Mouse (Mus musculus) ovary, adult 18-20 months (tissue): ENCODE measurements around the gene Clec4b1.
"Not testable (repeated sequence)": the region's sequence is repeated elsewhere in the genome, so short reads cannot be mapped to it uniquely, and the experiment has no call there.

Experiments
- DNase-seq: peaks from one replicate; pipeline ENCODE4 v3.0.0; 2022; ENCODE audit warnings: low spot score, mixed read lengths

Gene Clec4b1

DNA sequence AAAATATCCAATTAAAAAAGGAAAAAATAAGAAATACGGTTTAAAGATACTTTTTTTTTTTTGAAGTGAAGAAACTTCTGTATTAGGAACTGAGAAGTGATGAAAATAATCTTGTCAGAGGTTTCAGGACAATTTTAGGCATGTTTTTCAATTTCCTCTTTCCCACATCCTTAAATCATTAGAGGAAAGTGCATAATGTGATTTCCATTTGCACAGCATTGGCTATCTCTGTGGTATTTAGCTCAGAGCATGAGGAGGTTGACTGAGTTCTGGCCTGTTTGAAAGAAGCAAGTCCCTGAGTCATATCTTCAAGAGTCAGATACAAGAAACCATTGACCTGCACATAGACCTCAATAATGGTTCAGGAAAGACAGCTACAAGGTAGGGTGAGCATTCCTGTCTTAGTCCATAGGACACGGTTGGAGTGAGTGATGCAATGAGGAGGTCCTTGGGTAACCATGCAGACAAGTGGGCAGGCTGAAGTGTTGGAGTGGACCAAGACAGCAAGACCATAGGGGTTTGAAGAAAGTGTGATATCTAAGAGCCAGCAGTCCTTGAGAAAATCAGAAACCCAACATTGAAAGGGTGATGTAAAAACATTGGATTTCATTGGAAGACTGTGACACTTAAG lies at the start of gene Clec4b1:
TSS of gene Clec4b1 (plus strand) at position 221 of the 631 bp plus-strand sequence.
- DNase-seq, result no peak

DNA sequence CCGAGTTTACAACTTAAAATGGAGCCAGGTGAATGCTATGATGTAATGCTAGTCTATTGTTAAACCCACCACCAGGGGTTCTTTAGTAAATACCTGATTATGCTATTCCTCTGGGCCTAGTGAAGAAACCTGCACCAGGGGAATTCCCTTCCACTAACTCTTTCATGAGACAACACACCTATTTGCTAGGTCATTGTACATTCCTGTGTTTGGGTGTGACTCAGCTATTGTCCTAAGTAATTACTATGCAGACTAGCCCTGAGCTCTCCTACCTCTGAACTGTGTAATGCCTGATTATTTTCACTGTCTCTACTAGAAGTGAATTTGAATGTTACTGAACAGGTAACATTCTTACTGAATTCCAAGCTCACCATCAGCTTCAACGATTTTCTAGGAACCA lies 45.1 kb upstream of the Clec4b1 start:
- not testable (repeated sequence) for DNase-seq

DNA sequence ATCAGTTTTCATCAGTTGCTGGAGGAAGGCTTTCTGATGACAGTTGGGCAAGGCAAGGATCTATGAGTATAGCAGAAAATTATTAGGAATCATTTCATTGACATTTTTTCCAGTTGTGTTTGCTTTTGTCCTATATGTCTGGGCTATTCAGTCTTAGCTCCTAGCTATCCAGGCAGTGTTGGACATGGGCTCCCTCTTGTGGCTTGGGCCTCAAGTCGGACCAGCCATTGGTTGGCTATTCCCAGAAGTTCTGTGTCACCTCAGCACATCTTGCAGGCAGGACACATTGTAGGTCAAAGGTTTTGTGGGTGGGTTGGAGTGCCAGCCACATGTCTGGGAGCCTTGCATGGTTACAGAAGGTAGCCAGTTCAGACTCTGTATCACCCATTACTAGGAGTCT lies 44.2 kb upstream of the Clec4b1 start:
- no peak for DNase-seq

DNA sequence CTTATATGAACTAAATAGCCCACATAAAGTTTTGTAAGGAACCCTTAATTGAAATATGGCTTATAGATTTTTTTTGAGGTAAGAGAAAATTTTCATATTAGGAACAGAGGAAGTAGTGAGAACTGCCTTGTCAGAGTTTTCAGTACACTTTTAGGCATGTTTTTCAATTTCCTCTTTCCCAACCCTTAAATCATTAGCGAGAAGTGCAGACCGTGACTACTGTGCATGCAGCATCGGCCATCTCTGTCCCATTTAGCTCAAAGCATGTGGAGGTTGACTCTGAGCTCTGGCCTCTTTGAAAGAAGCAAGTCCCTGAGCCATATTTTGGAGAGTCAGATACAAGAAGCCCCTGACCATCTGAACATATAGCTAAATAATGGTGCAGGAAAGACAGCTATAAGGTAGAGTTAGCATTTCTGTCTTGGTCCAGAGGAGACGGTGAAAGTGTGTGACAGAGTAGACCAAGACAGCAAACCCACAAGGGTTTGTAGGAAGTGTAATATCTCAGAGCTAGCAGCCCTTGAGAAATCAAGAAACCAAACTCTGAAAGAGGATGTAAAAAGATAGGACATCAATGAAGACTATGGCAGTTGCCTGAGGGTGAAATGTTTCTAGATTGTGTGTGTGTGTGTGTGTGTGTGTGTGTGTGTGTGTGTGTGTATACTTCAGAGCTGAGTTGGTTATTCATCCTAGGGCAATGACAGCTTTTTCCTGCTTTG lies 45.5 kb downstream of the Clec4b1 start:
- DNase-seq, result no peak

DNA sequence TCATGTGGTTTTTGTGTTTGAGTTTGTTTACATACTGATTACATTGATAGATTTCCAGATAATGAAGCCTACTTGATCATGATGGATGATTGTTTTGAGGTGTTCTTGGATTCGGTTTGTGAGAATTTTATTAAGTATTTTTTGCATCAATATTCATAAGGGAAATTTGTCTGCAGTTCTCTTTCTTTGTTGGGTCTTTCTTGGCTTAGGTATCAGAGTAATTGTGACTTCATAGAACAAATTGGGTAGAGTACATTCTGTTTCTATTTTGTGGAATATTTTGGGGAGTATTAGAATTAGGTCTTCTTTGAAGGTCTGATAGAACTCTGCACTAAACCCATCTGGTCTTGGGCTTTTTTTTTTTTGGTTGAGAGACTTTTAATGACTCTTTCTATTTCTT lies 56.4 kb downstream of the Clec4b1 start, which contains the start of gene Clec4a2:
TSS of gene Clec4a2 (plus strand) at position 301 of the 400 bp plus-strand sequence.
- not testable (repeated sequence) for DNase-seq
